ENCODE assay signal across 29 mouse cellular contexts in genomic region chr13:41094160-41094559, GRCm38 (mm10). TPM values are rescaled to one million over a fixed set of nuclear protein-coding genes. Genes with fewer than 3 reads are reported as not detected.
"Had no signal": no experiment of that assay in that cellular context is flagged by ENCODE, and none has a peak within 500 bp of the region (broad histone marks: within the 10 kb centered on the region; RNA-seq: fewer than 3 reads in every experiment).

No protein-coding gene starts in this region.

- H3K27ac ChIP-seq: kidney, embryonic 15.5 days; limb, embryonic 12.5 days; limb, embryonic 15.5 days; liver, embryonic 14.5 days; lung, embryonic 15.5 days; midbrain, embryonic 12.5 days; neural tube, embryonic 12.5 days; neural tube, embryonic 15.5 days had no signal

- H3K9me3 ChIP-seq: kidney, embryonic 15.5 days; limb, embryonic 12.5 days; limb, embryonic 15.5 days; lung, embryonic 15.5 days; midbrain, embryonic 12.5 days; neural tube, embryonic 12.5 days; neural tube, embryonic 15.5 days had no signal

- H3K27me3 ChIP-seq: midbrain, embryonic 12.5 days; neural tube, embryonic 12.5 days; neural tube, embryonic 15.5 days had no signal

- H3K36me3 ChIP-seq: kidney, embryonic 15.5 days; limb, embryonic 12.5 days; limb, embryonic 15.5 days; lung, embryonic 15.5 days; midbrain, embryonic 12.5 days; neural tube, embryonic 12.5 days; neural tube, embryonic 15.5 days had no signal

- DNase-seq: kidney, adult 11 months; kidney, adult 8-10 months; kidney, postnatal 10 days; kidney, postnatal 4 days; left cerebral cortex, postnatal 4 days; liver, postnatal 0 days; lung, postnatal 10 days; lung, postnatal 4 days; thymus, adult 18-20 months; thymus, postnatal 36 days had no signal

- H3K4me3 ChIP-seq: kidney, embryonic 15.5 days; limb, embryonic 12.5 days; limb, embryonic 15.5 days; lung, embryonic 15.5 days; midbrain, embryonic 12.5 days; neural tube, embryonic 12.5 days; neural tube, embryonic 15.5 days had no signal

- H3K9ac ChIP-seq: kidney, embryonic 15.5 days; limb, embryonic 12.5 days; limb, embryonic 15.5 days; liver, embryonic 14.5 days; liver, postnatal 0 days; lung, embryonic 15.5 days; midbrain, embryonic 12.5 days; neural tube, embryonic 12.5 days; neural tube, embryonic 15.5 days had no signal

- ATAC-seq: liver, postnatal 0 days had no signal

- H3K4me2 ChIP-seq: kidney, embryonic 15.5 days; limb, embryonic 12.5 days; limb, embryonic 15.5 days; liver, embryonic 11.5 days; lung, embryonic 15.5 days; midbrain, embryonic 12.5 days; neural tube, embryonic 12.5 days; neural tube, embryonic 15.5 days had no signal

- H3K4me1 ChIP-seq: kidney, embryonic 15.5 days; limb, embryonic 12.5 days; limb, embryonic 15.5 days; lung, embryonic 15.5 days; midbrain, embryonic 12.5 days; neural tube, embryonic 12.5 days; neural tube, embryonic 15.5 days had no signal

RNA-seq across cellular contexts. Expression of gene Mak, which starts 14.7 kb away (rescaled TPM):
- total RNA-seq: megakaryocyte-erythroid progenitor cell, adult 5-6 weeks had no signal
- polyA plus RNA-seq: small intestine, adult 2 months; spleen, adult 2 months had no signal

RNA-seq across cellular contexts. Expression of gene Gcm2, which starts 16.7 kb away (rescaled TPM):
- total RNA-seq: layer of hippocampus, adult 18-20 months; layer of hippocampus, postnatal 14 days; left cerebral cortex, adult 8-10 months; left cerebral cortex, postnatal 14 days; left cerebral cortex, postnatal 4 days; megakaryocyte progenitor cell, adult 5-6 weeks; megakaryocyte-erythroid progenitor cell, adult 5-6 weeks had no signal
- polyA plus RNA-seq: kidney, embryonic 15.5 days; limb, embryonic 12.5 days; limb, embryonic 15.5 days; liver, embryonic 11.5 days; liver, embryonic 14.5 days; liver, postnatal 0 days; lung, embryonic 15.5 days; midbrain, embryonic 12.5 days; neural tube, embryonic 12.5 days; neural tube, embryonic 15.5 days; small intestine, adult 2 months; stomach, embryonic 16.5 days; urinary bladder, adult 2 months had no signal

RNA-seq across cellular contexts. Expression of gene Sycp2l, which starts 19.9 kb away (rescaled TPM):
- total RNA-seq: left cerebral cortex, postnatal 14 days; megakaryocyte progenitor cell, adult 5-6 weeks; megakaryocyte-erythroid progenitor cell, adult 5-6 weeks had no signal
- polyA plus RNA-seq: kidney, embryonic 15.5 days; limb, embryonic 12.5 days; limb, embryonic 15.5 days; liver, embryonic 11.5 days; liver, embryonic 14.5 days; liver, postnatal 0 days; lung, embryonic 15.5 days; midbrain, embryonic 12.5 days; neural tube, embryonic 12.5 days; neural tube, embryonic 15.5 days; small intestine, adult 2 months; spleen, adult 2 months; urinary bladder, adult 2 months had no signal
